Mouse (Mus musculus) bone marrow macrophage, adult 2 months (primary cell): ENCODE measurements at regions not wholly inside any gene's neighbourhood (a gene's known extent, or its start where the extent isn't known, plus 50 kb on each side); places are given as distances from the start of the nearest gene placed in this dataset.

ENCODE experiments used
- H3K27ac ChIP-seq: 2 replicates; pipeline ENCODE4 v1.5.1; 2012; ENCODE audit warnings: low read depth, low read length; ENCODE audit not compliant: insufficient read depth
- H3K4me1 ChIP-seq: 2 replicates; pipeline ENCODE4 v1.6.1; 2012; ENCODE audit warnings: low read length; ENCODE audit not compliant: control insufficient read depth, insufficient read depth
- H3K4me3 ChIP-seq: 2 replicates; pipeline ENCODE4 v1.5.1; 2012; ENCODE audit warnings: mild to moderate bottlenecking, low read length, moderate library complexity; ENCODE audit not compliant: insufficient read depth
- CTCF ChIP-seq: IDR thresholded peaks from 2 replicates; pipeline ENCODE4 v1.5.1; 2012; ENCODE audit warnings: low read depth, mild to moderate bottlenecking, low read length, moderate library complexity
- POLR2A ChIP-seq: IDR thresholded peaks from 2 replicates; pipeline ENCODE4 v1.6.1; 2012; ENCODE audit warnings: mild to moderate bottlenecking, low read depth, low read length, borderline replicate concordance

DNA sequence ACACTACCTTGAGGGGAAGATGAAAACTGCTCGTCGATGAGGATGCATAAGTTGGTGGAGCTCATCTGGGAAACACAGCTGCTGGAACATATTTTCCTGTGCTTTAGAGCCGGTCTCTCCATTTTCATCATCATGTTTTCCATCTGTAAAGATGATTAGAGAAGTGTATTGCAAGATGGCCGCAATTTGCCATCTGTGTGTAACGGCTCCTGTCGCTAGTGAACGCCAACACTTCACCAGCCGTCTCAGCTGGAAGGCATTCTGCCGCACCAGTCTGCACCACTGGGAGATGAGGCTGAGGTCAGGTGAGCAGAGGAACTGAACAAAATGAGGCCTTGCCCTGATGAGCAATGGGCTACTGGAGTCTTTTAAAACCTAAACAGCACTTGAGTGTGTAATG lies 57.4 kb downstream of the Gm21962 start:
- Histone ChIP-seq H3K4me3 (no peak overlapping the region), H3K27ac (no peak overlapping the region), H3K4me1 (no peaks in the 10 kb centered on the region)
- TF ChIP-seq CTCF (no peak), POLR2A (no peak)

DNA sequence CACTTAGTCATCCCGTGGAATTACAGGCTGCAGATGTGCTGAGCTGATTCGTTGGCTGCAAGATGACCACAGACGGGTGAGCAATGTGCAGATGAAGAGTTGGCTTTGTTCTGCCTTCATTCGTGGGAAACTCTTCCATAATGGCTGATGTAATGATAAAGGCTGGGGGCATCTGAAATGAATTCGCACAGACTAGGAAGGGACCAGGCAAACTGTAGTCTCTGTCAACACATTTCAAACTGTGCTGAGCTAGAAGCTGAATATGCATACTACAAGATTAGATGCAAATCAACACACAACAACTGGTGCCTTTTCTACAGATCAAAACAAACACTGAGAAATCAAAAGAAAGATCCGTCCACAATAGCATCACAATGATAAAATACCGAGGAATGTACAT lies 58.1 kb downstream of the Gm21962 start:
- Histone ChIP-seq H3K4me3 (no peak overlapping the region), H3K4me1 (no peaks in the 10 kb centered on the region), H3K27ac (no peak overlapping the region)
- TF ChIP-seq CTCF (no peak), POLR2A (no peak)

DNA sequence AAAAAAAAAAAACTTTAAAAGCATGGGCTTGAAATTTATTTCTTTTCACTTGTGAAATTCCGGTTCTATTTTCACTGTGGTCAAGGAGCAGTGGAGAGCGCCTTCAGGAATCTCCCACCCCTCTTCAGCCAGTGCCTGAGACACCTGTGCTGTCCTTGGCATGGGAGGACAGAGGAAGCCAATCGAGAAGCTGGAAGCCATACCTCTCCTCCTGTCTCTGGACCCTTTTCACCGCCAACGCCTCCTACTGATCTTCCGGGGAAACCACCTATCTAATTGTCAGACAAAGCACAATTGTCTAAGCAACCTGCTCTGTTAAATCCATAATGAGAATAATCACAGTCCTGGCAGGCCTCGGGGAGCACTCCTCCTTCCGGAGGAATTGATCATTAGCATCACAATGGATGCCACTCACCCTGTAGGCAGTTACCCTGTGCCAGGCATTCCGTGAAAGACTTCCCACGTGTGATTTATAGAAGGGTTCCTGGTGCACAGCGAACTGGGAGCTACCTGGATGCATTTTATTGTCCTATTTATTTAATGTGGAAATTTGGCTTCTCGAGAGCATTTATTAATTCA lies 66.0 kb downstream of the Gm21962 start:
- TF ChIP-seq CTCF (no peak), POLR2A (no peak)
- H3K27ac ChIP-seq = no peak overlapping the region

DNA sequence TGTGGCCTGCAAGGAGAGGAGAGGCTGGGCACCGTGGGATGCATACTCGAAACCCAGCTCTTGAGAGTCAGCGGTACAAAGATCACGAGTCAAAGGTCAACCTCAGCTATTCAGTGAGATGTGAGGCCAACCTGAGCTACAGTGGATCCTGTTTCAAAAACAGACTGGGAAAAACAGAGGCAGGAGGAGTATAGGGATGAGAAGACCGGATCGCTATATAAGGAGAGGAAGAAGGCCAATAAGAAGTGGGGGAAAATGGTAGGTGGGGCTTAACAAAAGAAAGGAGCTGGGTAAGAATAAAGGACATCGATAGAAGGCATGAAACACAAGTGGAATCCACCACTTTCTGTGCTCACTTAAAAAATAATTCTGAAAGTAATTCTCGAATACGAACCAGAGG lies 70.2 kb downstream of the Gm21962 start:
- H3K4me1 ChIP-seq = no peaks in the 10 kb centered on the region
- TF ChIP-seq POLR2A = no peak
- no peak overlapping the region for H3K4me3 ChIP-seq
- H3K27ac ChIP-seq = no peak overlapping the region

More for the DNA sequence above, 66.0 kb downstream of the Gm21962 start:
- H3K4me3 ChIP-seq = no peak overlapping the region
- no peaks in the 10 kb centered on the region for H3K4me1 ChIP-seq

DNA sequence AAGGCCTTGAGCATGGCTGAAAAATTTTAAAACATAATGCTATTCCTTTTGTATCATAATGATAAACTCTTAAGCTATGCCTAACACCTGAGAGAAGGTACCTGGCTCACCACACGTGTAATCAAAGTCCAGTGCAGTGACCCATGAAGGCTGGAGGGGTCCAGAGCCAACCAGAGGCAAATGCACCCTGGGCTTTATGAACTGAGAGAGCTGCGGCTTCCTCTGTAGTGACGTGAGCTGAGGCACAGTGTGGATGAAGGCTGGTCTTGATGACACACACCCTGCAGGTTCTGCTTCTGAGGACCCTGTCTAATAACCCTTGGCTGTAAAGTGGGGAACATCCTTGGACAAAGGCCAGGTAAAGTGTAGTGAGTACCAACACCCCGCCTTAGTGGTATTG lies 70.8 kb downstream of the Gm21962 start:
- TF ChIP-seq POLR2A (no peak), CTCF (no peak)
- Histone ChIP-seq H3K27ac (no peak overlapping the region), H3K4me1 (no peaks in the 10 kb centered on the region), H3K4me3 (no peak overlapping the region)

DNA sequence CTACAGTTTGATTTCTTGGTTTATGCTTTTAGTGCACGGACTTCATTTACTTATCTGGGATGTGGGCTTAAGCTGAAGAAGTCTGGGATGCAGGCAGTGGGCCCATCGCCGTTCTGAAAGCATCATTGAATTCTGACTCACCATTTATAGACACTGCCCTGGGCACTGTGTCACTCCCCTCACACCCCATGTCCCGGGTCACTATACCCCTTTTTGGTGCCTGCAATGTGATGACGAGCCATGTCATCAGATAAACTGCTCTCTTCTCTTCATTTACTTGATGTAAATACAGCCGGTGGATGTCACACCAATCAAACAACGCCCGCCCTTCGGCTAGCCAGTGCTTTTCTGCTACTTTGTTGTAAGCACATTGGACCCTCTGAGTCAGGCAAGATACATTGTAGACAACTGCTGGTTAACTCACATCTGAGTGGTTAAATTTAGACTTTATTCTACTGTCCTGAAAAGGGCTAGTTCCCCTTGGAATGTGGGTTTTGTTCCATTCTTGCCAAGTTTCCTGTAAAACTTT lies 80.5 kb downstream of the Gm21962 start:
- Histone ChIP-seq H3K27ac (no peak overlapping the region), H3K4me3 (no peak overlapping the region), H3K4me1 (peaks cover 3% of the 10 kb centered on the region; the same call in 1 of the 2 replicates)
- TF ChIP-seq POLR2A (no peak), CTCF (no peak)

DNA sequence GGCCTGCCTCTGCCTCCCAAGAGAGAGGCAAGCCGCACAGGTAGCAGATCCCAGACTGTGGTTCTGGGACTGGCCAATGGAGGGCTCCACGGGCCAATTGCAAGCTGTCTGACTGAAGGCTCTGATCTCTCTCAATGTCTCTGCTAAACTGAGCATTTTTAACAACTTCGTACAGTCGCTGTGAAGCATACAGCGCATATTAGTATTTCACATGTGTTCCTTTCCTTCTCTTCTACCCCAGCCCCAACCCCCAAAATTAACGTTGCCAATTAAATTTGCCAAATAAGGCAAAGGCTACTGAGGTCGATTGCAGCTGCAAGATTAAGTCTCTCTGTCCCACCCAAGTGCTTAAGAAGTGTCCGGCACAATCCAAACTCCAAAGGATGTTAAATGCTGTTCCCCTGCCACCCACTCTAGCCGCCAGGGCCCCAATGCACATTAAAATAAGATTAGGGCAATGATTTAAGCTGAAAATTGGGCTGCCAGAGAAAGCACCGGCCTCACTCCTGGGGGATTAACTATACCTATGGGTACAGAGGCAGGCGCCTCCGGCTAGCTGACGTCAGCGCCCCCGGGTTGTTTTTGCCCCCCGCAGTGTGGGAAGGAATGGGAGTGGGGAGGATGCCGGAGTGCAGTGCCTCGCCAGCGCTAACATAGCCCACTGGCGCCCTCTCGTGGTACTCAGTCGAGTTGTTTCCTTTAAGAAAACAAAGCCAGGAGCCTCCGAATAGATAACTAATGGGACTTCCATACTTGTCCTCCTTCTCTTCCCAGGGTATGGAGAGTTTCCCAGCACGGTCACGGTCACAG lies 81.3 kb downstream of the Gm21962 start:
- Histone ChIP-seq H3K4me1 (peaks cover 3% of the 10 kb centered on the region; the same call in 1 of the 2 replicates), H3K4me3 (no peak overlapping the region), H3K27ac (no peak overlapping the region)
- TF ChIP-seq POLR2A (no peak), CTCF (peak; percentile 66)

DNA sequence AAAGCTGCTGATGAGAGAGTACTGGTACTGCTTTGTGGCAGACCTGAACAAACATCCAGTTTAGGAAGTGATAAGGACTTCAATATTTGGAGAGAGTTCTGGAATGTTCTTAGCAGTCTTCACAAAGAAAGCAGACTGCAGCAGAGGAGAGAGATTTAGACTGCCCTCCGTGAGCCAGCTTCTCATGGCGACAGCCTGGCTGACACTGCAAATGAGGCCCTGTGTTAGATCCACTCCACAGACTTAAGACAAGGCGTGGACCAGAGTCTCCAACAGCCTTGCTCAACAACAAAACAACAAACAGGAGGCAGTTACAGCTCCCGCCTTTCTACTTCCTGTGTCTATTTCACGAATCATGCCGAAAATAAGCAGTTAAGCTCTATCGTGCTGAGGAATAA lies 81.9 kb downstream of the Gm21962 start:
- Histone ChIP-seq H3K27ac (no peak overlapping the region), H3K4me1 (peaks cover 3% of the 10 kb centered on the region; the same call in 1 of the 2 replicates), H3K4me3 (no peak overlapping the region)
- no peak for TF ChIP-seq CTCF
- no peak for TF ChIP-seq POLR2A

DNA sequence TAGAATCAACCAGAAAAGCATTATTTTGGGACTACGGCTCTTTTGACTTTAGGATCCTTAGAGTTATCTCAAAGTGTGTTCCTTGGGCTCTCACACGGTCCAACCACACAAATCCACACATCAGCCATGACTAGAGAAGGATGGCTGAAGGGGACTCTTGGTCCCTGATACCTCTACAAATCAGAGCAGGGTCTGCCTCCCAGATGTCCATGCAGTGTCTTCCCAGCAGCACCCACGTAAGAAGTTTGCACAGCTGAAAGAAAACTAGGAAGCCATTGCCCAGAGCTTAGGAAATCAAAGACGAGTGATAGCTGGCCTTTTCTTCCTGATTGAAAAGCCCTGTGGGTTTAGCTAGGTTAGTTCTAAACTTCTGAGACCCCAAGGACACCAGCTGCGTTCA lies 84.1 kb downstream of the Gm21962 start:
- Histone ChIP-seq H3K4me3 (no peak overlapping the region), H3K4me1 (peaks cover 3% of the 10 kb centered on the region; the same call in 1 of the 2 replicates), H3K27ac (no peak overlapping the region)
- TF ChIP-seq POLR2A = no peak
- TF ChIP-seq CTCF = no peak

DNA sequence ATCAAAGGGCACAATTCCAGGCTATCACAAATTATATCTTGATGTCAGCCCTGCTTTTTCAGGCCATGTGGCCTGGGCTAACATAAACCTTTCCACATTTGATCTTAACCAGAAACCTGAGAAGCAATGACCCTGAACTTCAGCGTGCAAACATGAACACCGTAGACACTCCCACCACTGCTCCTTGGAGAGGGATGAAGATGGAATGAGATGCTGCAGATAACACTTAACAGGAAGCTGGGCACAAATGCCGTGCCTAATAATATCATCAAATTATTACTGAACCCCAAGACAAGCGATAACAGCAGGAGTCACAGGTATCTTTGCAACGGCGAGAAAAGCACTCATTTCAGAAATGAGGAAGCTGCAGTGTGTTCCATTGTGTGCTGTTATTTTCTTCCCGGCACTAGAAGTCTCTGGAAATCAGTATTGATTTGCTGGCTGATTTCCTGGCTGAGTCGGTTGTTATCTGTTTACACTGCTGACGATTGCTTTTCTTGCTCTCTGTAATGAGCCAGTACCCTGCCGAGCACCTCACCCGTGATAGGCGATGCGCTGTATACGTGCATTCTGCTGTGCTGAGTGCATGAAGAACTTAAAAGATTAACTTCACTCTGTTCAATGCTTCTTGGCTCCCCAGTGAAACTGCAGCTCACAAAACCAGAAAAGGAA lies 91.0 kb downstream of the Gm21962 start:
- no peak overlapping the region for H3K4me3 ChIP-seq
- H3K27ac ChIP-seq = no peak overlapping the region
- TF ChIP-seq CTCF (no peak), POLR2A (no peak)
- no peaks in the 10 kb centered on the region for H3K4me1 ChIP-seq

DNA sequence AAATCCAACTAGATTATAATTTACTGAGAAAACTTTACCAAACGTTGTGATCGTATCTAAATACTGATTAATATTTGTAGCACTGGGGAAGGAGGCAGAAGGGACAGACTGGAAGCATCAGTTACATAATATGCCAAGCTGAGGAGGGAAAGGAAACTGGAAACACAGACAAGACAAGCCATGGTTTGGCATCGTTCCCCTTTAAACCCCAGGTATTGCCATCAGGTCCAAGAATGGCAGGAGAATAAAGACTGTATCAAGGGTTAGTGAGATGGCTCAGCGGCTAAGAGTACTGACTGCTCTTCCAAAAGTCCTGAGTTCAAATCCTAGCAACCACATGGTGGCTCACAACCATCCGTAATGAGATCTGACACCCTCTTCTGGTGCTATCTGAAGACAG lies 92.1 kb downstream of the Gm21962 start:
- TF ChIP-seq POLR2A (no peak), CTCF (no peak)
- Histone ChIP-seq H3K27ac (no peak overlapping the region), H3K4me1 (no peaks in the 10 kb centered on the region), H3K4me3 (no peak overlapping the region)
